Mouse (Mus musculus) hindbrain, embryonic 16.5 days (tissue): ENCODE results near the gene Psg21. TPM values are rescaled to one million over a fixed set of nuclear protein-coding genes. Genes with fewer than 3 reads are reported as not detected.
"Not testable (repeated sequence)": the region's sequence is repeated elsewhere in the genome, so short reads cannot be mapped to it uniquely, and the experiment has no call there.

Experiments used
- ATAC-seq: fragments of 200-750 bp; cut with Nextera tagmentation; 2 replicates; pipeline ENCODE4 v1.8.0; 2017; ENCODE audit warnings: moderate TSS enrichment, moderate library complexity
- H3K27ac ChIP-seq: fragments of 300-500 bp; sonication (generic); 2 replicates; pipeline ENCODE4 v1.5.1; 2014; ENCODE audit warnings: low read depth, mild to moderate bottlenecking, control low read depth, low read length, moderate library complexity
- H3K27me3 ChIP-seq: fragments of 300-500 bp; sonication (generic); replicated peaks from 2 replicates; pipeline ENCODE4 v1.6.1; 2014; ENCODE audit warnings: low read length; ENCODE audit not compliant: control insufficient read depth, insufficient read depth
- H3K36me3 ChIP-seq: fragments of 300-500 bp; sonication (generic); 2 replicates; pipeline ENCODE4 v1.6.1; 2014; ENCODE audit warnings: mild to moderate bottlenecking, low read length, moderate library complexity, mixed read lengths; ENCODE audit not compliant: control insufficient read depth, insufficient read depth
- H3K4me1 ChIP-seq: fragments of 300-500 bp; sonication (generic); 2 replicates; pipeline ENCODE4 v1.6.1; 2014; ENCODE audit warnings: low read depth, low read length; ENCODE audit not compliant: control insufficient read depth, insufficient read depth
- H3K4me2 ChIP-seq: fragments of 300-500 bp; sonication (generic); 2 replicates; pipeline ENCODE4 v1.6.1; 2014; ENCODE audit warnings: mild to moderate bottlenecking, low read length, control low read depth, moderate library complexity
- H3K4me3 ChIP-seq: fragments of 300-500 bp; sonication (generic); 2 replicates; pipeline ENCODE4 v1.5.1; 2014; ENCODE audit warnings: mild to moderate bottlenecking, low read length, control low read depth, moderate library complexity
- H3K9ac ChIP-seq: fragments of 300-500 bp; sonication (generic); 2 replicates; pipeline ENCODE4 v1.6.1; 2014; ENCODE audit warnings: low read depth, mild to moderate bottlenecking, control low read depth, low read length, moderate library complexity
- H3K9me3 ChIP-seq: fragments of 300-500 bp; sonication (generic); 2 replicates; pipeline ENCODE4 v1.6.1; 2014; ENCODE audit warnings: mild to moderate bottlenecking, low read length, moderate library complexity; ENCODE audit not compliant: control insufficient read depth
- WGBS: fragments of 180-500 bp; shearing (Covaris S2); extraction: QIAGEN DNeasy Blood & Tissue Kit; methylation state at CpG from one replicate; pipeline ENCODE4 v1.1.7; 2014; 5-methylcytosine and 5-hydroxymethylcytosine counted together
- polyA plus RNA-seq: library from polyadenylated mRNA; unstranded; fragments of >200 nt; fragmentation: Nextera tagmentation; extraction: Ambion mirVana; gene quantifications from 2 replicates; pipeline ENCODE4 v1.2.1, GENCODE M21; 2015

Psg21 gene
- not detected in 2 replicates for polyA plus RNA-seq

DNA sequence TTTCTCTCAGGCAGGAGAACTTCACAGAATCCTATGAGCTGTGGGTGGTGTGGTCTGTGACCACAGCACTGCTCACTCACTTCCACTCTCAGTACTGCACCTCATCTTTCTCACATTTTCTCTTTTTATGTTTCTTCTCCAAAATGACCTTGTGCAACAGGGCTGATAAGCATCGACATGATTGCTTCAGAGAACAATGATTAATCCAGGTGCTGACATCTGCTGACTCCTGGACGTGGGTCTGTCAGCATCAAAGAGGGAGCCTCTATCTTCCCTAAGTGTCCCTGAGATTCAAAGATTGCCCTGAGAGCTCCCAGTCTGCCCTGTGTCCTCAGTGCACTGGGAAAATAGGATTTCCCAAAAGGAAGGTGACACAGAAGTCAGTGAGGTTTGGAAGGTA lies at the start of gene Psg21:
TSS of gene Psg21 (minus strand) at position 101 of the 400 bp plus-strand sequence.
- H3K36me3 ChIP-seq, H3K4me3 ChIP-seq, H3K27ac ChIP-seq, H3K4me2 ChIP-seq, H3K9me3 ChIP-seq, H3K27me3 ChIP-seq, H3K4me1 ChIP-seq, ATAC-seq, H3K9ac ChIP-seq: not testable (repeated sequence)
- WGBS, result 73% methylated on average over 1 of the region's 2 CpGs

DNA sequence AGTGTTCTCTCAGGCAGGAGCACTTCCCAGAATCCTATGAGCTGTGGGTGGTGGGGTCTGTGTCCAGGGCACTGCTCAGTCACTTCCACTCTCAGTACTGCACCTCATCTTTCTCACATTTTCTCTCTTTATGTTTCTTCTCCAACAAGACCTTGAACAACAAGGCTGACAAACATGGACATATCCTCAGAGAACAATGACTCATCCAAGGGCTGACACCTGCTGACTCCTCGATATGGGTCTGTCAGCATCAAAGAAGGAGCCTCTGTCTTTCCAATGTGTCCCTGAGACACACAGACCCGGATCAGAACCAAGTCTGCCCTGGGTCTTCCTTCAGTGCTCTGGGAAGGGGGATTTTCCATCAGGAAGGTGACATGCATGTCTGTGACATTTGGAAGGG lies 29.6 kb upstream of the Psg21 start, which contains the start of gene Psg20:
TSS of gene Psg20 (minus strand) at position 101 of the 400 bp plus-strand sequence.
- Histone ChIP-seq H3K36me3 (no peaks in the 10 kb centered on the region), H3K27ac (no peak within 1 kb of the TSS), H3K4me3 (no peak within 1 kb of the TSS), H3K4me1 (no peaks in the 10 kb centered on the region), H3K27me3 (no peaks in the 10 kb centered on the region), H3K4me2 (no peak within 1 kb of the TSS), H3K9me3 (no peaks in the 10 kb centered on the region), H3K9ac (no peak within 1 kb of the TSS)
- 67% methylated on average over 2 of the region's 2 CpGs for WGBS
- ATAC-seq, result no peak

DNA sequence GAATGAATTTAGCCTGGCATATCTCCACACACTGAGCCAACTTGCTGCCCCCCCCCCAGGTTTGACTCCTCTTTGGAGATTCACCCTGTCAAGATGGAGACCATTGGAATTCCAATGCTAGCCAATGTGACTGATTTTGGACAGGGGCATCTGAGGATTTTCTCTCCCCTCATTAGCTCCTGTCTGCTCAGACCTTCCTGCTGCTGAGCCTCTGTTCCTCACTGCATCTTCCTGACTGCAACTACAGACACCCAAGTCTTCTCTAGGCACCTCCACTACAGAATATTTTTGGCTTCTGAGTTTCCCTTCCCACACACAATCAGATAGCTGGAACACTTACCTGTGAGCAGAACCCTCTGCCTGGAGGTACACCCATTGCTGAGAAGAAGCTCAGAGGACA lies 29.1 kb upstream of the Psg21 start:
- Histone ChIP-seq H3K4me1 (no peaks in the 10 kb centered on the region), H3K27me3 (no peaks in the 10 kb centered on the region), H3K36me3 (no peaks in the 10 kb centered on the region), H3K4me3 (no peak overlapping the region), H3K27ac (no peak overlapping the region), H3K9ac (no peak overlapping the region), H3K9me3 (no peaks in the 10 kb centered on the region), H3K4me2 (no peak overlapping the region)
- ATAC-seq, result no peak

DNA sequence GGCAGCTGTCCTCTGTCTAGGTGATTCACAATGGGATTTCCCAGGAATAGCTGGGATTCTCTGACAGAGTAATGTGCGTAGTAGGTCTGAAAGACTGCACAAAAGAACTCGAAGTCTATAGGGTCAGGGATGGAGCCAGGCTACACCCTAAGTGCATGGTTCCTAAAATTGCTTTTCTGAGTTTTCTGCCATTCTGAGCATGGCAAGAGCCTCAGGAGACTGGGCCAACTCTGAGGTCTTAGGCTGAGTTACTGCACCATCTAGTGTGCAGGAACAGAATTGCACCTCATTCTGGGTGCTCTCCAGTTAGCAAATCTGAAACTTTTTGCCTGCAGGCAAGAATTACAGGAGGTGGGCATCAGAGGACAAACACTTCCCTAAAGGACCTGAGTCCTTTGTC lies 23.2 kb upstream of the Psg21 start:
- H3K4me1 ChIP-seq, result no peaks in the 10 kb centered on the region
- no peak overlapping the region for H3K9ac ChIP-seq
- no peaks in the 10 kb centered on the region for H3K9me3 ChIP-seq
- no peak overlapping the region for H3K4me2 ChIP-seq
- no peak overlapping the region for H3K27ac ChIP-seq
- no peaks in the 10 kb centered on the region for H3K27me3 ChIP-seq
- H3K36me3 ChIP-seq, result no peaks in the 10 kb centered on the region
- H3K4me3 ChIP-seq, result no peak overlapping the region
- ATAC-seq, result no peak
- whole genome bisulfite sequencing, result 35% methylated on average over 2 of the region's 2 CpGs

DNA sequence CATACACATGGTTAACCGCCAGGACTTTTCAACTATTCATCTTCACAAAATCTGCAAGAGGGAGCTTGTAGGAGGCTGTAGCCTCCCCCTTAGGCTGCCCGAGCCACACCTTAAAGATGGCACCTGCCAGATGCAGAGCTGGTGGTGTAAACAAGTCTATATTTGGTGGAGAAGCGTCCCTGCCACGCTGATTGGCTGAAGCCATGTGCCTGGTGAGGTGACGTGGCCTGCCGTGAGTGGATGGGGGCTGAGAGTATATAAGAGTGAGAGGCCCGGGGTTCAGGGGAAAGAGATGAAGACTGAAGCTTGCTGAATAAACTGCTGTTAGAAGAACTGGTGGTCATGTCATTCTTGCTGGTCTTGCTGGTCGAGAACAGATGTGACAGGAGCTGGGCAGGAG lies 29.6 kb downstream of the Psg21 start:
- not testable (repeated sequence) for H3K4me3 ChIP-seq, ATAC-seq, H3K4me1 ChIP-seq, H3K9ac ChIP-seq, H3K4me2 ChIP-seq, H3K27me3 ChIP-seq, H3K9me3 ChIP-seq, H3K36me3 ChIP-seq, H3K27ac ChIP-seq
- WGBS, result 76% methylated on average over 8 of the region's 8 CpGs

DNA sequence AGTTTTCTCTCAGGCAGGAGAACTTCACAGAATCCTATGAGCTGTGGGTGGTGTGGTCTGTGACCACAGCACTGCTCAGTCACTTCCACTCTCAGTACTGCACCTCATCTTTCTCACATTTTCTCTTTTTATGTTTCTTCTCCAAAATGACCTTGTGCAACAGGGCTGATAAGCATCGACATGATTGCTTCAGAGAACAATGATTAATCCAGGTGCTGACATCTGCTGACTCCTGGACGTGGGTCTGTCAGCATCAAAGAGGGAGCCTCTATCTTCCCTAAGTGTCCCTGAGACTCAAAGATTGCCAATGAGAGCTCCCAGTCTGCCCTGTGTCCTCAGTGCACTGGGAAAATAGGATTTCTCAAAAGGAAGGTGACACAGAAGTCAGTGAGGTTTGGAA lies 40.1 kb downstream of the Psg21 start, which contains the start of gene Psg23:
TSS of gene Psg23 (minus strand) at position 101 of the 400 bp plus-strand sequence.
- H3K4me3 ChIP-seq, H3K4me1 ChIP-seq, H3K9me3 ChIP-seq, H3K9ac ChIP-seq, ATAC-seq, H3K36me3 ChIP-seq, H3K27me3 ChIP-seq, H3K4me2 ChIP-seq, H3K27ac ChIP-seq: not testable (repeated sequence)
- 50% methylated on average over 1 of the region's 2 CpGs for WGBS

Other genes with a start within 250 kb of the Psg21 start
- not detected in 2 replicates for gene Psg28, start 224.7 kb downstream of the Psg21 start, polyA plus RNA-seq
- gene Psg26, start 172.5 kb downstream of the Psg21 start, polyA plus RNA-seq, result not detected in 2 replicates
- not detected in 2 replicates for gene Psg25, start 124.5 kb downstream of the Psg21 start, polyA plus RNA-seq
- not detected in 2 replicates for gene Psg27, start 89.4 kb downstream of the Psg21 start, polyA plus RNA-seq
- gene Psg23, start 40.2 kb downstream of the Psg21 start, polyA plus RNA-seq, result not detected in 2 replicates
- gene Psg20, start 29.5 kb upstream of the Psg21 start, polyA plus RNA-seq, result not detected in 2 replicates
- not detected in 2 replicates for gene Psg22, start 61.4 kb upstream of the Psg21 start, polyA plus RNA-seq
- not detected in 2 replicates for gene Psg19, start 141.8 kb upstream of the Psg21 start, polyA plus RNA-seq
- not detected in 2 replicates for gene Psg17, start 164.9 kb upstream of the Psg21 start, polyA plus RNA-seq
- gene Mill2, start 183.2 kb upstream of the Psg21 start, polyA plus RNA-seq, result 0.38 and 1.2 TPM in 2 replicates
- gene Pglyrp1, start 214.6 kb upstream of the Psg21 start, polyA plus RNA-seq, result 31.2 and 36.7 TPM in 2 replicates